Mouse (Mus musculus) neutrophil, adult 65 days (primary cell): ENCODE measurements around the gene Ddx20. TPM values are rescaled to one million over a fixed set of nuclear protein-coding genes. Genes with fewer than 3 reads are reported as not detected.

Source experiments
- total RNA-seq: library from RNA; stranded (reverse); gene quantifications from 2 replicates; pipeline ENCODE4 v1.2.4, GENCODE M21; 2023

The Ddx20 gene
- 14.4 and 17.0 TPM in 2 replicates for total RNA-seq

GRCm38 (mm10) chr3:105687324-105688060, at the start of gene Ddx20:
Gene Ddx20, minus strand, starts transcription at chr3:105687574.

GRCm38 (mm10) chr3:105704031-105705008, 16.9 kb upstream of the Ddx20 start, which contains the start of gene Inka2:
Gene Inka2, plus strand, starts transcription at chr3:105704599.

Other genes starting within 250 kb of the Ddx20 start
- not detected in 2 replicates for gene Kcnd3, start 235.2 kb downstream of the Ddx20 start, total RNA-seq
- gene Inka2, start 17.0 kb upstream of the Ddx20 start, total RNA-seq = not detected in 2 replicates
- gene Rap1a, start 113.8 kb upstream of the Ddx20 start, total RNA-seq = 114 and 140 TPM in 2 replicates
- 1.7 and 2.8 TPM in 2 replicates for gene Adora3, start 183.3 kb upstream of the Ddx20 start, total RNA-seq
- gene Tmigd3, start 183.3 kb upstream of the Ddx20 start, total RNA-seq = 0.57 and 0.82 TPM in 2 replicates
- 66.2 and 82.4 TPM in 2 replicates for gene I830077J02Rik, start 245.1 kb upstream of the Ddx20 start, total RNA-seq